Mouse (Mus musculus) myocyte (in vitro differentiated cells): ENCODE results near the gene Zfp386. TPM values are rescaled to one million over a fixed set of nuclear protein-coding genes. Genes with fewer than 3 reads are reported as not detected.

ENCODE experiments used
- H3K27me3 ChIP-seq: one replicate; pipeline ENCODE4 v1.6.1; 2011; ENCODE audit not compliant: control insufficient read depth, insufficient read depth, insufficient read length
- H3K36me3 ChIP-seq: one replicate; pipeline ENCODE4 v1.6.1; 2011; ENCODE audit not compliant: control insufficient read depth, insufficient read depth
- H3K4me2 ChIP-seq: one replicate; pipeline ENCODE4 v1.6.1; 2011; ENCODE audit warnings: low read depth, control low read depth
- H3K4me3 ChIP-seq: one replicate; pipeline ENCODE4 v1.5.1; 2011; ENCODE audit warnings: mild to moderate bottlenecking, control low read depth, moderate library complexity
- H3K79me2 ChIP-seq: one replicate; pipeline ENCODE4 v1.6.1; 2011; ENCODE audit not compliant: control insufficient read depth, insufficient read depth
- H3ac ChIP-seq: one replicate; pipeline ENCODE4 v1.6.1; 2011; ENCODE audit not compliant: control insufficient read depth, insufficient read length
- CEBPB ChIP-seq: IDR thresholded peaks from 2 replicates; pipeline ENCODE4 v1.6.1; 2011; ENCODE audit warnings: mild to moderate bottlenecking, moderate library complexity; ENCODE audit not compliant: poor library complexity, insufficient read depth, severe bottlenecking
- E2F4 ChIP-seq: IDR thresholded peaks from one replicate; pipeline ENCODE4 v1.6.1; 2011; ENCODE audit warnings: mild to moderate bottlenecking, control low read depth, moderate library complexity; ENCODE audit not compliant: insufficient read depth
- MAX ChIP-seq: IDR thresholded peaks from one replicate; pipeline ENCODE4 v1.6.1; 2011; ENCODE audit warnings: low read depth, mild to moderate bottlenecking, control low read depth
- MYOD1 ChIP-seq, 3 experiments: IDR thresholded peaks; one replicate each; pipeline ENCODE4 v1.6.1; 2011; ENCODE audit warnings: control low read depth in 2 of 3, low read depth in 2 of 3, mild to moderate bottlenecking in 2 of 3, moderate library complexity in 1 of 3; ENCODE audit not compliant: insufficient read length in 2 of 3, control insufficient read depth in 1 of 3
- MYOG ChIP-seq, 3 experiments: IDR thresholded peaks; one replicate each; pipeline ENCODE4 v1.6.1; 2011; ENCODE audit warnings: control low read depth in 2 of 3, low read depth in 2 of 3, mild to moderate bottlenecking in 2 of 3; ENCODE audit not compliant: insufficient read length in 2 of 3, control insufficient read depth in 1 of 3, insufficient read depth in 1 of 3
- POLR2A ChIP-seq: IDR thresholded peaks from one replicate; pipeline ENCODE4 v1.6.1; 2011; ENCODE audit warnings: low read depth, mild to moderate bottlenecking, control low read depth, moderate library complexity; ENCODE audit not compliant: insufficient read length
- POLR2AphosphoS2 ChIP-seq: IDR thresholded peaks from one replicate; pipeline ENCODE4 v1.6.1; 2011; ENCODE audit warnings: low read depth, control low read depth; ENCODE audit not compliant: insufficient read length
- REST ChIP-seq: IDR thresholded peaks from one replicate; pipeline ENCODE4 v1.6.1; 2011; ENCODE audit warnings: mild to moderate bottlenecking, control low read depth, moderate library complexity; ENCODE audit not compliant: insufficient read depth, insufficient read length
- SRF ChIP-seq: IDR thresholded peaks from one replicate; pipeline ENCODE4 v1.6.1; 2011; ENCODE audit warnings: low read depth; ENCODE audit not compliant: control insufficient read depth, insufficient read length
- TCF12 ChIP-seq: IDR thresholded peaks from one replicate; pipeline ENCODE4 v1.6.1; 2011; ENCODE audit warnings: mild to moderate bottlenecking, control low read depth; ENCODE audit not compliant: poor library complexity, insufficient read depth, severe bottlenecking
- TCF3 ChIP-seq: IDR thresholded peaks from one replicate; pipeline ENCODE4 v1.6.1; 2011; ENCODE audit warnings: low read depth, control low read depth; ENCODE audit not compliant: insufficient read length
- USF1 ChIP-seq: IDR thresholded peaks from one replicate; pipeline ENCODE4 v1.6.1; 2011; ENCODE audit warnings: low read depth, mild to moderate bottlenecking, control low read depth, moderate library complexity
- polyA plus RNA-seq: library from polyadenylated mRNA; unstranded; fragments of >200 nt; fragmentation: generic; extraction: Trizol; gene quantifications from one replicate; pipeline ENCODE4 v1.2.1, GENCODE M21; 2012; ENCODE audit warnings: missing spikeins

Zfp386 gene
- polyA plus RNA-seq, 1 experiment = 14.5 TPM

DNA sequence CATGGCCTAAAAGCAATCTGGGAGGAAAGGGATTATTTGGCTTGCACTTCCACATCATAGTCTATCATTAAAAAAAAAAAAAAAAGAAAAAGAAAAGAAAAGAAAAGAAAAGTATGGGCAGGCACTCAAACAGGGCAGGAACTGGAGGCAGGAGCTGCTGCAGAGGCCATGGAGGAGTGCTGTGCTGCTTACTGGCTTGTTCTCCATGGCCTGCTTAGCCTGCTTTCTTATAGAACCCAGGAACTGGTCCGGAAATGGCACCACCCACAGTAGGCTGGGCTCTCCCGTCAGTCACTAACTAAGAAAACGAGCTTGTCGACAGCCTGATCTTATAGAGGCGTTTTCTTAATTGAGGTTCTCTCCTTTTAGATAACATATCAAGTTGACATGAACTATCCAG lies 2.7 kb upstream of the Zfp386 start:
- TF ChIP-seq CEBPB (no peak), MAX (no peak), POLR2A (no peak), SRF (no peak), TCF12 (no peak), USF1 (no peak), MYOD1 (IDR thresholded peaks at IDR 0.05; ENCODE audit: control insufficient read depth in 1 of 3, insufficient read length in 2 of 3, low read depth in 2 of 3) (no peak), TCF3 (no peak), E2F4 (no peak), REST (no peak), POLR2AphosphoS2 (no peak), MYOG (IDR thresholded peaks at IDR 0.05; ENCODE audit: control insufficient read depth in 1 of 3, insufficient read depth in 1 of 3, insufficient read length in 2 of 3, low read depth in 2 of 3) (no peak)
- Histone ChIP-seq H3K4me3 (no peak overlapping the region), H3K4me2 (no peak overlapping the region), H3K27me3 (no peaks in the 10 kb centered on the region), H3K79me2 (peaks cover 18% of the 10 kb centered on the region), H3ac (no peak overlapping the region), H3K36me3 (no peaks in the 10 kb centered on the region)

- TF ChIP-seq MYOG (IDR thresholded peaks at IDR 0.05; ENCODE audit: control insufficient read depth in 1 of 3, insufficient read depth in 1 of 3, insufficient read length in 2 of 3, low read depth in 2 of 3) = peak in 1 of 3 experiments; percentile 49
- no peak for TF ChIP-seq POLR2A
- TF ChIP-seq E2F4 = no peak
- no peak for TF ChIP-seq POLR2AphosphoS2
- TF ChIP-seq CEBPB = no peak
- TF ChIP-seq MYOD1 (IDR thresholded peaks at IDR 0.05; ENCODE audit: control insufficient read depth in 1 of 3, insufficient read length in 2 of 3, low read depth in 2 of 3) = no peak
- TF ChIP-seq REST = no peak
- no peak for TF ChIP-seq TCF3
- TF ChIP-seq TCF12 = no peak
These were observed 1.2 kb downstream of the Zfp386 start for GRCm38 (mm10) chr12:116048766-116049165.

DNA sequence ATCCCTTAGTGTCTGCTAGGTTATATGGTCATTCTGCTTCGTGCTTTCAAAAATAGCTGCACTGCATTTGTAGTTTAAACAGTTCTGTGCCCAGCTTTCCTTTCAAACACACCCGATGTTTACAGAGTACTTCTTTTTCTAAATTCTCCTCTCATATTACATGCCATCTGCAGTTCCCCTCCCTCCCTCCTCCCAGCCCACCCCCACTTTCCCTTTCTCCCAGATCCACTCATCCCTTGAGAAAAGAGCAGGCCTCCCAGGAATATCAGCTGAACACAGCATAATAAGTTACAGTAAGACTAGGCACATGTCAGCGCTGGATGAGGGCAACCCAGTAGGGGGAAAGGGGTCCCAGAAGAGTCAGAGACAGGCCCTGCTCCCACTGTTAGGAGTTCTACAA lies 1.7 kb downstream of the Zfp386 start:
- peaks cover 3% of the 10 kb centered on the region for H3K36me3 ChIP-seq
- H3K4me3 ChIP-seq = peak overlapping the region; percentile 70
- no peaks in the 10 kb centered on the region for H3K27me3 ChIP-seq
- TF ChIP-seq USF1 = no peak
- TF ChIP-seq POLR2A = no peak
- TF ChIP-seq CEBPB = no peak
- no peak for TF ChIP-seq MAX
- no peak for TF ChIP-seq TCF3
- no peak for TF ChIP-seq REST
- no peak for TF ChIP-seq TCF12
- no peak for TF ChIP-seq E2F4
- TF ChIP-seq MYOG (IDR thresholded peaks at IDR 0.05; ENCODE audit: control insufficient read depth in 1 of 3, insufficient read depth in 1 of 3, insufficient read length in 2 of 3, low read depth in 2 of 3) = no peak
- no peak for TF ChIP-seq SRF
- no peak for TF ChIP-seq POLR2AphosphoS2
- no peak for TF ChIP-seq MYOD1 (IDR thresholded peaks at IDR 0.05; ENCODE audit: control insufficient read depth in 1 of 3, insufficient read length in 2 of 3, low read depth in 2 of 3)
- peaks cover 59% of the 10 kb centered on the region for H3K79me2 ChIP-seq
- H3ac ChIP-seq = no peak overlapping the region
- H3K4me2 ChIP-seq = peak overlapping the region; percentile 98

More at GRCm38 (mm10) chr12:116048766-116049165, 1.2 kb downstream of the Zfp386 start:
- H3K4me2 ChIP-seq = peak overlapping the region; percentile 98
- no peaks in the 10 kb centered on the region for H3K27me3 ChIP-seq
- H3K36me3 ChIP-seq = no peaks in the 10 kb centered on the region
- no peak overlapping the region for H3ac ChIP-seq
- peak overlapping the region; percentile 70 for H3K4me3 ChIP-seq
- H3K79me2 ChIP-seq = peaks cover 55% of the 10 kb centered on the region

GRCm38 (mm10) chr12:116049701-116050100 lies 2.2 kb downstream of the Zfp386 start:
- no peak for TF ChIP-seq MAX
- no peak for TF ChIP-seq CEBPB
- no peak for TF ChIP-seq SRF
- TF ChIP-seq REST = no peak
- no peak for TF ChIP-seq TCF3
- no peak for TF ChIP-seq POLR2A
- TF ChIP-seq POLR2AphosphoS2 = no peak
- no peak for TF ChIP-seq MYOG (IDR thresholded peaks at IDR 0.05; ENCODE audit: control insufficient read depth in 1 of 3, insufficient read depth in 1 of 3, insufficient read length in 2 of 3, low read depth in 2 of 3)
- TF ChIP-seq USF1 = no peak
- no peak for TF ChIP-seq TCF12
- Histone ChIP-seq H3K36me3 (peaks cover 7% of the 10 kb centered on the region), H3K79me2 (peaks cover 64% of the 10 kb centered on the region), H3ac (no peak overlapping the region), H3K4me2 (peak overlapping the region; percentile 98), H3K4me3 (no peak overlapping the region), H3K27me3 (no peaks in the 10 kb centered on the region)

DNA sequence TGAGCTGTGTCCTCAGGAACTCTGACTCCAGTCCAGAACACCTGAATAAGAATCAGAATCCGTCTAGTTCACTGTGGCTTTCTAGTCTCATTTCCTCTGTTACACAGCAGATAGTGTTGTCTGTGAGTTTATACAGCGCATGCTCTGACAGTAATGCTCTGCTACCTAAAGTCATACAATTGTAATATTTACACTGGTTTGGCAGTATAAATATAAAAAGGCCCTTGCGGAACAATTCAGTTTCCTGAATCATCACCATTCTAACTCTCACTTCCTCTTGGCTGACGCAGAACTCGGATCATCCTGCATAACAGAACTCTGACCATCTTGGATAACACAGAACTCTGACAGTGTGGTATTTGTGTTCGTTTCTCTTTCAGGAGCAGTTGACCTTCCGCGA lies 6.8 kb downstream of the Zfp386 start:
- Histone ChIP-seq H3K36me3 (peaks cover 49% of the 10 kb centered on the region), H3K4me3 (no peak overlapping the region), H3K79me2 (peaks cover 54% of the 10 kb centered on the region), H3K27me3 (no peaks in the 10 kb centered on the region), H3ac (no peak overlapping the region), H3K4me2 (no peak overlapping the region)
- TF ChIP-seq MYOG (IDR thresholded peaks at IDR 0.05; ENCODE audit: control insufficient read depth in 1 of 3, insufficient read depth in 1 of 3, insufficient read length in 2 of 3, low read depth in 2 of 3) = no peak
